Mouse (Mus musculus) liver, embryonic 15.5 days (tissue): ENCODE data around the gene Gadd45b. TPM values are rescaled to one million over a fixed set of nuclear protein-coding genes. Genes with fewer than 3 reads are reported as not detected.

Source experiments
- ATAC-seq: fragments of 200-750 bp; cut with Nextera tagmentation; 2 replicates; pipeline ENCODE4 v1.8.0; 2017; ENCODE audit warnings: moderate number of reproducible peaks, mild to moderate bottlenecking, moderate library complexity; ENCODE audit not compliant: insufficient read depth
- H3K27ac ChIP-seq: fragments of 300-500 bp; sonication (generic); replicated peaks from 2 replicates; pipeline ENCODE4 v1.5.1; 2015; ENCODE audit warnings: mild to moderate bottlenecking, inconsistent platforms
- H3K27me3 ChIP-seq: fragments of 300-500 bp; sonication (generic); 2 replicates; pipeline ENCODE4 v1.6.1; 2015; ENCODE audit warnings: mild to moderate bottlenecking, inconsistent platforms
- H3K36me3 ChIP-seq: fragments of 300-500 bp; sonication (generic); replicated peaks from 2 replicates; pipeline ENCODE4 v1.6.1; 2015; ENCODE audit warnings: moderate library complexity, mild to moderate bottlenecking, inconsistent platforms
- H3K4me1 ChIP-seq: fragments of 300-500 bp; sonication (generic); replicated peaks from 2 replicates; pipeline ENCODE4 v1.6.1; 2015; ENCODE audit warnings: inconsistent platforms
- H3K4me2 ChIP-seq: fragments of 300-500 bp; sonication (generic); 2 replicates; pipeline ENCODE4 v1.6.1; 2015; ENCODE audit warnings: moderate library complexity, mild to moderate bottlenecking, inconsistent platforms
- H3K4me3 ChIP-seq: fragments of 300-500 bp; sonication (generic); replicated peaks from 2 replicates; pipeline ENCODE4 v1.5.1; 2015; ENCODE audit warnings: mild to moderate bottlenecking, inconsistent platforms
- H3K9ac ChIP-seq: fragments of 300-500 bp; sonication (generic); 2 replicates; pipeline ENCODE4 v1.6.1; 2015; ENCODE audit warnings: moderate library complexity, mild to moderate bottlenecking, inconsistent platforms
- H3K9me3 ChIP-seq: fragments of 300-500 bp; sonication (generic); replicated peaks from 2 replicates; pipeline ENCODE4 v1.6.1; 2016; ENCODE audit warnings: inconsistent platforms
- WGBS: fragments of 180-500 bp; shearing (Covaris S2); methylation state at CpG from one replicate; pipeline ENCODE4 v1.1.7; 2015; ENCODE audit warnings: mixed read lengths; ENCODE audit not compliant: insufficient replicate concordance; 5-methylcytosine and 5-hydroxymethylcytosine counted together
- polyA plus RNA-seq: library from polyadenylated mRNA; unstranded; fragments of >200 nt; fragmentation: Nextera tagmentation; extraction: Ambion mirVana; gene quantifications from 2 replicates; pipeline ENCODE4 v1.2.1, GENCODE M21; 2015

The Gadd45b gene
- polyA plus RNA-seq, 1 experiment from 2014 or later: 4.0 TPM

DNA sequence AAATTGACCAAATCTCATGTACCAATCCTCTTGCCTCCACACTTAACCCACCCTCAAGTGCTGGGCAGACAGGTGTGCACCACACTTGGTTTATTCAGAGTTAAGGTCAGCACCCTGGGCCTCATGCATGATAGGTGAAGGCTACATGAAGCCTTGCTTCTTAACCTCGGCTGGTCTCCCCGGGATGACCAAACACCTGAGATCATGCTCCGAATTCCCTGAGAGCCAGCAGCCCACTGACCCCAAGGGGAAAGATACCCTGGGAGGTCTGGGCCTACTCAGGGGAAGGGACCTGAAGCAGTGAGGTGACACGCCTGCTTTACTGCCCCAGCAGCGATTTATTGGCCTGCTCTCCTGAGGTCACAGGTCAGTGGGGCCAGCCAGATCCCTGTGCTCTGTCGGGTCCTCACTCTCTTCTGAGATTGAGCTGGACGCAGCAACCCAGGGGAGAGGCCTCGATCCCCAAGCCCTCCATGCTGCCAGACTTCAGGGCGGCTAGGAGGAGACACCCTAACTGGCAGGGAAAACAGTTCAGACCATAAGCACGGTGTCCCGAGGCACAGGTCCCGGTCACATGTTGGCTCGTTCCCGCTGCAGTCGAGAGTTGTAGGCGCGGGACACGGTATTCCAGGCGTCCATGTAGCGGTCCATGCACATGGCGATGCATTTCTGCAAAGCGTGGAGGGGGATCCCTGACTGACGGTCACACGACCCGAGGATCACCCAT is 30.1 kb upstream of the Gadd45b start:
- Histone ChIP-seq H3K4me3 (peak overlapping the region; percentile 99), H3K36me3 (peaks cover 40% of the 10 kb centered on the region), H3K27ac (peak overlapping the region; percentile 88), H3K27me3 (no peaks in the 10 kb centered on the region), H3K4me2 (peak overlapping the region; percentile 98), H3K9me3 (no peaks in the 10 kb centered on the region), H3K9ac (peak overlapping the region; percentile 85), H3K4me1 (peaks cover 23% of the 10 kb centered on the region)
- 14% methylated on average over 25 of the region's 25 CpGs for WGBS
- ATAC-seq: no peak

- Histone ChIP-seq H3K9me3 (no peaks in the 10 kb centered on the region), H3K36me3 (peaks cover 48% of the 10 kb centered on the region), H3K27me3 (no peaks in the 10 kb centered on the region), H3K4me2 (peak within 1 kb of the TSS; percentile 98), H3K27ac (peak within 1 kb of the TSS; percentile 88), H3K4me1 (peaks cover 23% of the 10 kb centered on the region), H3K4me3 (peak within 1 kb of the TSS; percentile 99), H3K9ac (peak within 1 kb of the TSS; percentile 85)
- peak; percentile 92 for ATAC-seq
- under 1% methylated on average over 72 of the region's 72 CpGs for WGBS
Measured at GRCm38 (mm10) chr10:80900318-80901247, 29.3 kb upstream of the Gadd45b start, which contains the start of gene Timm13. Gene Timm13 (minus strand): TSS chr10:80900969.

GRCm38 (mm10) chr10:80901409-80902272 is 28.2 kb upstream of the Gadd45b start:
- 86% methylated on average over 19 of the region's 19 CpGs for WGBS
- Histone ChIP-seq H3K4me1 (peaks cover 23% of the 10 kb centered on the region), H3K27ac (peak overlapping the region; percentile 88), H3K9me3 (no peaks in the 10 kb centered on the region), H3K9ac (0 out of 2 replicates have a peak overlapping the region, but pooled peaks have one; percentile 6), H3K27me3 (no peaks in the 10 kb centered on the region), H3K4me2 (peak overlapping the region; percentile 98), H3K36me3 (peaks cover 50% of the 10 kb centered on the region), H3K4me3 (peak overlapping the region; percentile 99)
- no peak for ATAC-seq

GRCm38 (mm10) chr10:80902273-80902940 is 27.5 kb upstream of the Gadd45b start:
- Histone ChIP-seq H3K27me3 (no peaks in the 10 kb centered on the region), H3K9ac (no peak overlapping the region), H3K4me3 (no peak overlapping the region), H3K4me1 (peaks cover 23% of the 10 kb centered on the region), H3K27ac (no peak overlapping the region), H3K9me3 (no peaks in the 10 kb centered on the region), H3K36me3 (peaks cover 54% of the 10 kb centered on the region), H3K4me2 (no peak overlapping the region)
- ATAC-seq: no peak
- 84% methylated on average over 9 of the region's 9 CpGs for WGBS

- no peaks in the 10 kb centered on the region for H3K27me3 ChIP-seq
- 78% methylated on average over 10 of the region's 10 CpGs for WGBS
- no peak overlapping the region for H3K27ac ChIP-seq
- H3K4me2 ChIP-seq: no peak overlapping the region
- H3K4me1 ChIP-seq: peaks cover 23% of the 10 kb centered on the region
- no peaks in the 10 kb centered on the region for H3K9me3 ChIP-seq
- no peak overlapping the region for H3K9ac ChIP-seq
- ATAC-seq: no peak
- no peak overlapping the region for H3K4me3 ChIP-seq
- peaks cover 52% of the 10 kb centered on the region for H3K36me3 ChIP-seq
Measured at GRCm38 (mm10) chr10:80903282-80903681, 26.6 kb upstream of the Gadd45b start.

GRCm38 (mm10) chr10:80904004-80904693 is 25.7 kb upstream of the Gadd45b start:
- H3K4me3 ChIP-seq: no peak overlapping the region
- ATAC-seq: no peak
- H3K9me3 ChIP-seq: no peaks in the 10 kb centered on the region
- H3K9ac ChIP-seq: no peak overlapping the region
- H3K27me3 ChIP-seq: no peaks in the 10 kb centered on the region
- H3K4me2 ChIP-seq: no peak overlapping the region
- H3K4me1 ChIP-seq: peaks cover 16% of the 10 kb centered on the region
- 81% methylated on average over 28 of the region's 28 CpGs for WGBS
- H3K27ac ChIP-seq: no peak overlapping the region
- H3K36me3 ChIP-seq: peaks cover 51% of the 10 kb centered on the region

- Histone ChIP-seq H3K27me3 (no peaks in the 10 kb centered on the region), H3K4me3 (no peak overlapping the region), H3K9me3 (no peaks in the 10 kb centered on the region), H3K9ac (no peak overlapping the region), H3K27ac (no peak overlapping the region), H3K4me2 (no peak overlapping the region), H3K4me1 (peaks cover 11% of the 10 kb centered on the region), H3K36me3 (peaks cover 51% of the 10 kb centered on the region)
- 78% methylated on average over 11 of the region's 11 CpGs for WGBS
- ATAC-seq: no peak
Measured at GRCm38 (mm10) chr10:80904709-80905108, 25.2 kb upstream of the Gadd45b start.

GRCm38 (mm10) chr10:80909375-80910162 is 20.3 kb upstream of the Gadd45b start:
- Histone ChIP-seq H3K27ac (no peak overlapping the region), H3K4me3 (no peak overlapping the region), H3K4me1 (peaks cover 16% of the 10 kb centered on the region), H3K36me3 (peaks cover 51% of the 10 kb centered on the region), H3K27me3 (no peaks in the 10 kb centered on the region), H3K9me3 (no peaks in the 10 kb centered on the region), H3K4me2 (no peak overlapping the region), H3K9ac (no peak overlapping the region)
- ATAC-seq: no peak
- 83% methylated on average over 22 of the region's 22 CpGs for WGBS

- Histone ChIP-seq H3K4me2 (no peak overlapping the region), H3K4me3 (no peak overlapping the region), H3K27me3 (no peaks in the 10 kb centered on the region), H3K27ac (no peak overlapping the region), H3K4me1 (peaks cover 34% of the 10 kb centered on the region), H3K9ac (no peak overlapping the region), H3K9me3 (no peaks in the 10 kb centered on the region), H3K36me3 (peaks cover 39% of the 10 kb centered on the region)
- ATAC-seq: no peak
- WGBS: 72% methylated on average over 4 of the region's 4 CpGs
Measured at GRCm38 (mm10) chr10:80911354-80911753, 18.5 kb upstream of the Gadd45b start.
